Mouse (Mus musculus) megakaryocyte, embryonic 14.5 days (primary cell): ENCODE data around the gene Ccdc149. TPM values are rescaled to one million over a fixed set of nuclear protein-coding genes. Genes with fewer than 3 reads are reported as not detected.

Experiments used
- H3K27me3 ChIP-seq: replicated peaks from 2 replicates; pipeline ENCODE3; 2012; ENCODE audit warnings: inconsistent platforms
- H3K36me3 ChIP-seq: replicated peaks from 2 replicates; pipeline ENCODE3; 2012; ENCODE audit warnings: low read length, inconsistent platforms, mixed read lengths
- H3K4me1 ChIP-seq: 2 replicates; pipeline ENCODE4 v1.6.1; 2012; ENCODE audit warnings: inconsistent platforms
- H3K4me3 ChIP-seq: replicated peaks from 2 replicates; pipeline ENCODE3; 2012; ENCODE audit warnings: moderate library complexity, mild to moderate bottlenecking, inconsistent platforms
- H3K9me3 ChIP-seq: 2 replicates; pipeline ENCODE4 v1.6.1; 2012; ENCODE audit warnings: inconsistent platforms
- FLI1 ChIP-seq: IDR thresholded peaks from 2 replicates; pipeline ENCODE4 v1.6.1; 2012; ENCODE audit warnings: low read length, inconsistent platforms, mixed read lengths
- GATA1 ChIP-seq: IDR thresholded peaks from 3 replicates; pipeline ENCODE4 v1.6.1; 2012; ENCODE audit warnings: mixed read lengths, low read length, inconsistent platforms, borderline replicate concordance
- polyA plus RNA-seq: library from polyadenylated mRNA; stranded (reverse); fragments of >175 nt; gene quantifications from 2 replicates; pipeline ENCODE4 v1.2.3, GENCODE M21; 2012; ENCODE audit warnings: low replicate concordance; ENCODE audit not compliant: insufficient read depth

Gene Ccdc149
- polyA plus RNA-seq, 1 experiment: 0.07 TPM

GRCm38 (mm10) chr5:52386016-52386415 is 85.3 kb downstream of the Ccdc149 start:
- no peaks in the 10 kb centered on the region for H3K4me1 ChIP-seq
- no peak overlapping the region for H3K4me3 ChIP-seq
- no peaks in the 10 kb centered on the region for H3K27me3 ChIP-seq
- H3K9me3 ChIP-seq: peaks cover 65% of the 10 kb centered on the region
- no peaks in the 10 kb centered on the region for H3K36me3 ChIP-seq
- TF ChIP-seq GATA1: no peak
- no peak for TF ChIP-seq FLI1

GRCm38 (mm10) chr5:52383748-52384147 is 87.6 kb downstream of the Ccdc149 start:
- Histone ChIP-seq H3K9me3 (peaks cover 51% of the 10 kb centered on the region), H3K4me3 (no peak overlapping the region), H3K4me1 (no peaks in the 10 kb centered on the region), H3K27me3 (no peaks in the 10 kb centered on the region), H3K36me3 (no peaks in the 10 kb centered on the region)
- TF ChIP-seq FLI1: no peak
- no peak for TF ChIP-seq GATA1

GRCm38 (mm10) chr5:52382837-52383236 is 88.5 kb downstream of the Ccdc149 start:
- no peaks in the 10 kb centered on the region for H3K27me3 ChIP-seq
- no peaks in the 10 kb centered on the region for H3K4me1 ChIP-seq
- TF ChIP-seq GATA1 (no peak), FLI1 (no peak)

GRCm38 (mm10) chr5:52375847-52376246 is 95.5 kb downstream of the Ccdc149 start:
- no peak overlapping the region for H3K4me3 ChIP-seq
- peaks cover 11% of the 10 kb centered on the region for H3K9me3 ChIP-seq
- TF ChIP-seq FLI1: no peak
- no peak for TF ChIP-seq GATA1
- no peaks in the 10 kb centered on the region for H3K27me3 ChIP-seq
- no peaks in the 10 kb centered on the region for H3K4me1 ChIP-seq
- no peaks in the 10 kb centered on the region for H3K36me3 ChIP-seq

More at GRCm38 (mm10) chr5:52382837-52383236, 88.5 kb downstream of the Ccdc149 start:
- H3K4me3 ChIP-seq: no peak overlapping the region
- H3K9me3 ChIP-seq: peaks cover 44% of the 10 kb centered on the region
- no peaks in the 10 kb centered on the region for H3K36me3 ChIP-seq

- TF ChIP-seq FLI1: no peak
- no peak for TF ChIP-seq GATA1
- Histone ChIP-seq H3K4me3 (no peak overlapping the region), H3K4me1 (no peaks in the 10 kb centered on the region), H3K27me3 (peaks cover 2% of the 10 kb centered on the region), H3K36me3 (no peaks in the 10 kb centered on the region), H3K9me3 (peaks cover 28% of the 10 kb centered on the region)
These were observed 100.4 kb downstream of the Ccdc149 start for GRCm38 (mm10) chr5:52370901-52371300.

- peaks cover 2% of the 10 kb centered on the region for H3K27me3 ChIP-seq
- H3K4me3 ChIP-seq: no peak overlapping the region
- H3K9me3 ChIP-seq: peaks cover 27% of the 10 kb centered on the region
- no peaks in the 10 kb centered on the region for H3K36me3 ChIP-seq
- H3K4me1 ChIP-seq: no peaks in the 10 kb centered on the region
- TF ChIP-seq FLI1 (no peak), GATA1 (no peak)
These were observed 103.2 kb downstream of the Ccdc149 start for GRCm38 (mm10) chr5:52367866-52368840.

GRCm38 (mm10) chr5:52366661-52367060 is 104.7 kb downstream of the Ccdc149 start:
- H3K27me3 ChIP-seq: peaks cover 2% of the 10 kb centered on the region
- TF ChIP-seq FLI1 (no peak), GATA1 (no peak)
- H3K36me3 ChIP-seq: no peaks in the 10 kb centered on the region

GRCm38 (mm10) chr5:52365930-52366329 is 105.4 kb downstream of the Ccdc149 start:
- Histone ChIP-seq H3K4me3 (no peak overlapping the region), H3K4me1 (no peaks in the 10 kb centered on the region), H3K36me3 (no peaks in the 10 kb centered on the region), H3K27me3 (peaks cover 2% of the 10 kb centered on the region), H3K9me3 (peaks cover 27% of the 10 kb centered on the region)
- no peak for TF ChIP-seq GATA1
- TF ChIP-seq FLI1: no peak

More at GRCm38 (mm10) chr5:52366661-52367060, 104.7 kb downstream of the Ccdc149 start:
- peaks cover 27% of the 10 kb centered on the region for H3K9me3 ChIP-seq
- H3K4me3 ChIP-seq: no peak overlapping the region
- H3K4me1 ChIP-seq: no peaks in the 10 kb centered on the region

GRCm38 (mm10) chr5:52364521-52364920 is 106.8 kb downstream of the Ccdc149 start:
- TF ChIP-seq GATA1: no peak
- no peak for TF ChIP-seq FLI1
- Histone ChIP-seq H3K27me3 (peaks cover 2% of the 10 kb centered on the region), H3K36me3 (no peaks in the 10 kb centered on the region), H3K4me3 (no peak overlapping the region), H3K9me3 (peaks cover 24% of the 10 kb centered on the region), H3K4me1 (no peaks in the 10 kb centered on the region)

GRCm38 (mm10) chr5:52363468-52364150 is 107.7 kb downstream of the Ccdc149 start, which contains the start of gene Sod3:
Gene Sod3, plus strand, starts transcription at chr5:52363791.
- peaks cover 2% of the 10 kb centered on the region for H3K27me3 ChIP-seq
- no peak within 1 kb of the TSS for H3K4me3 ChIP-seq
- peaks cover 17% of the 10 kb centered on the region for H3K9me3 ChIP-seq
- no peaks in the 10 kb centered on the region for H3K36me3 ChIP-seq
- TF ChIP-seq FLI1 (no peak), GATA1 (no peak)
- H3K4me1 ChIP-seq: no peaks in the 10 kb centered on the region
